Mouse (Mus musculus) liver, embryonic 16.5 days (tissue): ENCODE results near the gene Atg2a. TPM values are rescaled to one million over a fixed set of nuclear protein-coding genes. Genes with fewer than 3 reads are reported as not detected.

ENCODE experiments used
- ATAC-seq: fragments of 200-750 bp; cut with Nextera tagmentation; 2 replicates; pipeline ENCODE4 v1.8.0; 2017; ENCODE audit warnings: low read depth, mild to moderate bottlenecking, moderate number of reproducible peaks, moderate library complexity
- H3K27ac ChIP-seq: fragments of 300-500 bp; sonication (generic); 2 replicates; pipeline ENCODE4 v1.5.1; 2014; ENCODE audit warnings: mild to moderate bottlenecking, low read length
- H3K27me3 ChIP-seq: fragments of 300-500 bp; sonication (generic); 2 replicates; pipeline ENCODE4 v1.6.1; 2014; ENCODE audit warnings: low read depth, low read length, mixed read lengths; ENCODE audit not compliant: control insufficient read depth, insufficient read depth
- H3K36me3 ChIP-seq: fragments of 300-500 bp; sonication (generic); 2 replicates; pipeline ENCODE4 v1.6.1; 2014; ENCODE audit warnings: mild to moderate bottlenecking; ENCODE audit not compliant: control insufficient read depth, insufficient read depth
- H3K4me1 ChIP-seq: fragments of 300-500 bp; sonication (generic); 2 replicates; pipeline ENCODE4 v1.6.1; 2014; ENCODE audit warnings: low read depth, low read length, mixed read lengths; ENCODE audit not compliant: control insufficient read depth
- H3K4me2 ChIP-seq: fragments of 300-500 bp; sonication (generic); 2 replicates; pipeline ENCODE4 v1.6.1; 2014; ENCODE audit warnings: low read depth, low read length, mixed read lengths
- H3K4me3 ChIP-seq: fragments of 300-500 bp; sonication (generic); 2 replicates; pipeline ENCODE4 v1.5.1; 2014; ENCODE audit warnings: low read depth, mild to moderate bottlenecking, low read length
- H3K9ac ChIP-seq: fragments of 300-500 bp; sonication (generic); 2 replicates; pipeline ENCODE4 v1.6.1; 2014; ENCODE audit warnings: low read depth, low read length
- H3K9me3 ChIP-seq: fragments of 300-500 bp; sonication (generic); replicated peaks from 2 replicates; pipeline ENCODE4 v1.6.1; 2016; ENCODE audit warnings: low read length; ENCODE audit not compliant: control insufficient read depth
- WGBS: fragments of 180-500 bp; shearing (Covaris S2); extraction: QIAGEN DNeasy Blood & Tissue Kit; methylation state at CpG from one replicate; pipeline ENCODE4 v1.1.7; 2014; ENCODE audit not compliant: insufficient replicate concordance; 5-methylcytosine and 5-hydroxymethylcytosine counted together
- polyA plus RNA-seq: library from polyadenylated mRNA; unstranded; fragments of >200 nt; fragmentation: Nextera tagmentation; extraction: Ambion mirVana; gene quantifications from 2 replicates; pipeline ENCODE4 v1.2.1, GENCODE M21; 2015

Atg2a gene
- polyA plus RNA-seq, 1 experiment from 2014 or later, result 6.1 TPM

DNA sequence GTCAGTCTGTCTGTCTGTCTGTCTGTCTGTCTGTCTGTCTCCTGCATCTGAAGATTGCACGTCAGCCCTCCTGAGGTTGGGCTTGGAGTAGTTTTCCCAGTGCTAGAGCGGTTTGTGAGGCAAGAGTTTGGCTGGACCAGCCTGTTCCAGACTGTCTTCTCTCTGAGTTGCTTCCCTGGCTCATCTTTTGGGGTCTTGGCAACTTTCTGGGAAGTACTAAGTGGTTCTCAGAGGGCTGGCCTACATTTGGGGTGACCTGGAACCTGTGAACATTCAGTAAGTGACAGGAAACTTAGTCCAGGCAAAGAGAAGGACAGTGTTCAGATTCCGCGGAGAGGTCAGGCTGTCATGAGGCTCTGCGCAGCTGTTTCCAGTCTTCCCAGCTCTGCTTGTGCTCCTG, 50.8 kb downstream of the Atg2a start:
- Histone ChIP-seq H3K9ac (no peak overlapping the region), H3K27ac (peak overlapping the region; percentile 88), H3K9me3 (no peaks in the 10 kb centered on the region), H3K4me2 (no peak overlapping the region), H3K4me1 (peaks cover 65% of the 10 kb centered on the region), H3K27me3 (no peaks in the 10 kb centered on the region), H3K36me3 (peaks cover 29% of the 10 kb centered on the region), H3K4me3 (no peak overlapping the region)
- ATAC-seq, result no peak
- 81% methylated on average over 5 of the region's 5 CpGs for WGBS

DNA sequence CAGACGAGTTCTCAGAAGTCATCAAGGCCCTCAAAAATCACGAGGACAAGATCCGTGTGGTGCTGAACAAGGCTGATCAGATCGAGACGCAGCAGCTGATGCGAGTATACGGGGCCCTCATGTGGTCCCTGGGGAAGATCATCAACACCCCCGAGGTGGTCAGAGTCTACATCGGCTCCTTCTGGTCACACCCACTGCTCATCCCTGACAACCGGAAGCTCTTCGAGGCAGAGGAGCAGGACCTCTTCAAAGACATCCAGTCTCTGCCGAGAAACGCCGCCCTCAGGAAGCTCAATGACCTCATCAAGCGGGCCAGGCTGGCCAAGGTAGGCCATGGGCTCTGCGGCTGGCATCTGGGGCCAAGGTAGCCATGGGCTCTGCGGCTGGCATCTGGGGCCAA, 52.8 kb downstream of the Atg2a start:
- Histone ChIP-seq H3K4me3 (no peak overlapping the region), H3K9me3 (no peaks in the 10 kb centered on the region), H3K27ac (no peak overlapping the region), H3K36me3 (peaks cover 36% of the 10 kb centered on the region), H3K9ac (no peak overlapping the region), H3K27me3 (no peaks in the 10 kb centered on the region), H3K4me2 (no peak overlapping the region), H3K4me1 (peaks cover 68% of the 10 kb centered on the region)
- WGBS, result 87% methylated on average over 17 of the region's 17 CpGs
- no peak for ATAC-seq

- Histone ChIP-seq H3K4me2 (0 out of 2 replicates have a peak overlapping the region, but pooled peaks have one; percentile 25), H3K4me1 (peaks cover 69% of the 10 kb centered on the region), H3K36me3 (peaks cover 35% of the 10 kb centered on the region), H3K27ac (peak overlapping the region; percentile 89), H3K9me3 (no peaks in the 10 kb centered on the region), H3K4me3 (no peak overlapping the region), H3K9ac (peak overlapping the region; percentile 34), H3K27me3 (no peaks in the 10 kb centered on the region)
- 65% methylated on average over 5 of the region's 5 CpGs for WGBS
- peak; percentile 40 for ATAC-seq
Measured at GRCm38 (mm10) chr19:6296551-6297210, 55.2 kb downstream of the Atg2a start.

DNA sequence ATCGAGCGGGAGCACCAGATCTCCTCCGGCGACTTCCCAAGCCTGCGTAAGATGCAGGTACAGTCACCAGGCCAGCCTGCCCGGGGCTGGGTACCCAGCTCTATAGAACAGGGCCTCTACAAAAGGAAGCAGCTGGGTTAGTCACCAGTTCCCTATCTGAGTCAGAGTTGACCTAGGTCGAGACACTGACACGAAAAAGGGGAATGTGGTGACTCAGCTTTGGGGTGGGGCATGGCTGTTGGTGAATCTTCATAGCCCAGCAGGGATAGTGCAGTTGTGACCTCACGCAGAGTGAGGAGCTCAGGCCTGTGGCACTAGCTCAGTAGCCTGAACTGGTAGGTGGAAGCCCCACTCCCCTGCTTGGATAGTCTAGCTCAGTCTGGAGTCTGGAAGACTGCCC, 56.2 kb downstream of the Atg2a start:
- H3K36me3 ChIP-seq, result peaks cover 35% of the 10 kb centered on the region
- 43% methylated on average over 9 of the region's 9 CpGs for whole genome bisulfite sequencing
- peak overlapping the region; percentile 44 for H3K9ac ChIP-seq
- peak; percentile 68 for ATAC-seq
- peaks cover 71% of the 10 kb centered on the region for H3K4me1 ChIP-seq
- no peaks in the 10 kb centered on the region for H3K27me3 ChIP-seq
- H3K27ac ChIP-seq, result peak overlapping the region; percentile 89
- H3K4me3 ChIP-seq, result no peak overlapping the region; the same call in 1 of the 2 replicates
- no peaks in the 10 kb centered on the region for H3K9me3 ChIP-seq
- peak overlapping the region; percentile 25 for H3K4me2 ChIP-seq

DNA sequence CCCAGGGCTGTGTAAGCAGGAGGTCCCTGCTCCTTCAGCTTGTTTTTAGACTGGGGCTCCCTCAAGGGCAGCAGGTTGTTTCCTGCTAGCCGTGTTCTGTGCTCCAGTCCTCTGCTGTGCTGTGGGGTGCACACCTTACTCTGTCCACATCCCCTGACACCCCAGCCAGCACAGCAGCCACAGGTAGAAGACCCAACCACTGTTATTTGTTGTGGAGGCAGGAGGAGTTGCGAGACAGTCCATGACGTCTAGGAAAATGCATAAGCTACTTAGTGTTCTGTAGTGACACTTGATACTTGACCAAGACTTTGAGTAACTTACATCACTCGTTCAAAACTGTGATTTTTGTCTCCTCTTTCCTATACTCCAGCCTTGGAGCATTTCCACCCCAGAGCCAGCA, 57.5 kb downstream of the Atg2a start:
- no peaks in the 10 kb centered on the region for H3K9me3 ChIP-seq

DNA sequence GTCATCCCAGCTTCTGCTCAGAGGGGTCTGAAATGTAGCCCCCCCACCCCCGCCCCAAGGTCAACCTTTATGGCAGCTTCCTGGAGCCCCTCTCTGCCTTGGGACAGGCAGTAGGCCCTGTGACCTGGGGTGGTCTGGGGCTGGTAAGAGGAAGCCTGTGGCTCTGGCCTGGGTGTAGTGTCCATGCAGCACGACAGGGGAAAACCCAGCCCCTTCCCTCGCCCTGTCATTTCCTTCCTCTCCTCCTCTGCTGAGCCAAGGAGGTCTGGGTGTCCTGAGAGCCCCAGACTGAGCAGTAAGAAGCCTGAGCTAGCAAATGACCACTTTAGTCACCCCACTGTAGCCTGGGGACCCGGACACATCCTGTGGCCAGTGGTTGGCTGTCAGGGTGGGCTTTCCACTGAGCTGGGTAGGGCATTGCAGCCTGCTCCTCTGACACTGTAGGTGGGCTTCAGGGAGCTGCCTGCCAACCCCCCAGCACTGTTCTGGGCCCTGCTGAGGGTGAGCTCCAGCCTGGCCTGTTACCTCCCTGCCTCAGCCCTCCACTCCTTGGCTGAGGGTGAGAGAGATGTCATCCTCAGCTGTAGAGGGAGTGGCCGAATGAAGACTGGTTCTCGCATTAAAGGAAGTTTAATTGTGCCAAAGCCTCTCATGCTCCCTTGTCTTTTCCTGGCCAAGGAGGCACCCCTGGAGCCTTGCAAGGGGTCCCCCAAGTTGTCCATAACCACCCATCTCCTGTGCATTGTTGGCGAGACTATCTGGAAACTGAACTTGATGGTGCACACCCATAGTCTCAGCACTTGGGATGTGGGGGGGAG, 58.2 kb downstream of the Atg2a start:
- Histone ChIP-seq H3K36me3 (peaks cover 30% of the 10 kb centered on the region), H3K4me1 (peaks cover 90% of the 10 kb centered on the region), H3K9ac (peak overlapping the region; percentile 44), H3K27ac (peak overlapping the region; percentile 96), H3K4me3 (peak overlapping the region; percentile 5), H3K4me2 (peak overlapping the region; percentile 41), H3K27me3 (no peaks in the 10 kb centered on the region), H3K9me3 (no peaks in the 10 kb centered on the region)
- ATAC-seq, result no peak
- 42% methylated on average over 7 of the region's 7 CpGs for WGBS

More for the DNA sequence above, 57.5 kb downstream of the Atg2a start:
- no peak overlapping the region for H3K4me3 ChIP-seq
- H3K9ac ChIP-seq, result peak overlapping the region; percentile 44; the same call in 1 of the 2 replicates
- no peak for ATAC-seq
- peak overlapping the region; percentile 96 for H3K27ac ChIP-seq
- H3K27me3 ChIP-seq, result no peaks in the 10 kb centered on the region
- 64% methylated on average over 4 of the region's 4 CpGs for WGBS
- peaks cover 35% of the 10 kb centered on the region for H3K36me3 ChIP-seq
- H3K4me1 ChIP-seq, result peaks cover 84% of the 10 kb centered on the region
- no peak overlapping the region for H3K4me2 ChIP-seq

DNA sequence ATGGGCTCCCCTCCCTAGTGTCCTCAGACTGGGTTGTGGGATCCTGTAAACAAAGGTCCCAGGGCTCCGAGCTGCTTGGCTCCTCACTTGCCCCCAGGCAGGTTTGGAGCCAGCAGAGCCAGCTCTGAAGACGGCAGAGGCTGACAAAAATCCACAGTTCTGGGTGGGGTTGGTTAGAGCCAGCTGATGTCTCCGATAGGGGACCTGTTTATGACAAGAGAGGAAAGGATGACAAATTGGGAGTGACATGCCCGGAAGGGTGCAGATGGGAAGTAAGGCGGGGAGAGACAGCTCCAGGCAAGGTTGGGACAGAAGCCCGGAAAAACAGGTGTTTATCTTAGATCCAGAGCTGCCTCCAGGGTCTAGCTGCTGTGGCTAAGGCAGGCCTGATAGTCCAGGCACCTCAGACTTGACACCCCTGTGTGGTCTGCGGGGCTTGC, 59.0 kb downstream of the Atg2a start:
- 26% methylated on average over 7 of the region's 7 CpGs for WGBS
- no peaks in the 10 kb centered on the region for H3K9me3 ChIP-seq
- no peaks in the 10 kb centered on the region for H3K27me3 ChIP-seq
- peak overlapping the region; percentile 5 for H3K4me3 ChIP-seq
- H3K27ac ChIP-seq, result peak overlapping the region; percentile 96
- H3K4me2 ChIP-seq, result peak overlapping the region; percentile 41
- H3K9ac ChIP-seq, result peak overlapping the region; percentile 44
- H3K36me3 ChIP-seq, result peaks cover 23% of the 10 kb centered on the region
- peak; percentile 76 for ATAC-seq
- peaks cover 90% of the 10 kb centered on the region for H3K4me1 ChIP-seq

DNA sequence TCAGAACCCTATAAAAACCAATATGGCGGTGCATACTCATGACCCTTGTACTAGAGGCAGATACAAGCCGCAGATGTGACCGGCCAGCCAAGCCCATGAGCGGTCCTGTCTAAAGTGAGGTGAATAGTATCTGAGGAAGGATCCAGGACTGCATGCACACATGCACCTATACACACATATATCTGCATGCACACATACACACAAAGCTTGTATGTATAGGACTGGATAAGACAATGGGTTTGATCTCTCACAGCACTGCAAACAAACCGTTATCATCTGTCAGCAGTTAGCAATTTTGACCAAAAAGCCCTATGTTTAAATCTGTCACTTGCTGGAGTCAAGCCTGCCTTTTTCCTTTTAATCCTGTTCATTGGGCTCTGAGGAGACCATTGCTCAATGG, 60.6 kb downstream of the Atg2a start:
- ATAC-seq, result no peak
- Histone ChIP-seq H3K4me3 (no peak overlapping the region), H3K9me3 (no peaks in the 10 kb centered on the region), H3K27ac (peak overlapping the region; percentile 96), H3K9ac (no peak overlapping the region), H3K36me3 (peaks cover 14% of the 10 kb centered on the region), H3K27me3 (no peaks in the 10 kb centered on the region), H3K4me1 (peaks cover 87% of the 10 kb centered on the region), H3K4me2 (no peak overlapping the region)
- 57% methylated on average over 5 of the region's 5 CpGs for WGBS

DNA sequence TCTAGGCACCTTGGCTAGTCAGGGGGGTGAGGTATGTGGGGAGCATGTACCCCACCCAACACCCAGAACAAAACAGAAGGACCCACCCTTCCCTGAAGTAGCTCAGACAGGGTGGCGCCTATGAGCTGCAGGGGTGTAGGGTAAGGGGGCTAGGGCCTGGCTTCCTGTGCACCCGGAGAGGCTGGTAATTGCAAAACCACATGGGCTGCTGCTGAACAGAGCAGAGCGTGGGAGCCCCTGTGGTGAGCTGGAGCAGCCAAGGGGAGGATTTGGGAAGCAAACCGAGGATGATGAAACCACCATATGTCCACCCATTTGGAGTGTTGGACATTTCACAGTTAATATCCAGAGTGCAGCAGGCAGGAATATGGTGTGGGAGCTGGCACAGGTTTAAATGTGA, 61.1 kb downstream of the Atg2a start:
- H3K27me3 ChIP-seq, result no peaks in the 10 kb centered on the region
- H3K27ac ChIP-seq, result peak overlapping the region; percentile 96
- no peaks in the 10 kb centered on the region for H3K9me3 ChIP-seq
- no peak overlapping the region for H3K9ac ChIP-seq
- H3K4me1 ChIP-seq, result peaks cover 84% of the 10 kb centered on the region
- 10% methylated on average over 4 of the region's 4 CpGs for WGBS
- no peak overlapping the region for H3K4me2 ChIP-seq
- no peak overlapping the region for H3K4me3 ChIP-seq
- ATAC-seq, result no peak
- H3K36me3 ChIP-seq, result peaks cover 12% of the 10 kb centered on the region
